Mouse (Mus musculus) kidney, adult 8-10 months (tissue): ENCODE results near the gene Ndufs2.

ENCODE experiments used
- DNase-seq, 2 experiments: peaks; one replicate each; pipeline ENCODE4 v3.0.0; 2022

Ndufs2 gene

GRCm38 (mm10) chr1:171226780-171227179 is 24.4 kb downstream of the Ndufs2 start:
- no peak for DNase-seq

- DNase-seq, result no peak
Observed at GRCm38 (mm10) chr1:171224857-171225256, 26.3 kb downstream of the Ndufs2 start, which contains the start of gene Apoa2. Gene Apoa2 (plus strand): TSS chr1:171225054.

- peak; percentile 58 to 61 for DNase-seq
Observed at GRCm38 (mm10) chr1:171223796-171224195, 27.4 kb downstream of the Ndufs2 start.

- DNase-seq, result no peak
Observed at GRCm38 (mm10) chr1:171223168-171223567, 28.0 kb downstream of the Ndufs2 start.

- peak; percentile 97 to 100 for DNase-seq
Observed at GRCm38 (mm10) chr1:171222238-171223155, 28.7 kb downstream of the Ndufs2 start, which contains the start of gene Tomm40l. Gene Tomm40l (minus strand): TSS chr1:171222514.

- DNase-seq, result no peak
Observed at GRCm38 (mm10) chr1:171221281-171222193, 29.7 kb downstream of the Ndufs2 start.

- peak; percentile 68 to 87 for DNase-seq
Observed at GRCm38 (mm10) chr1:171220871-171221270, 30.3 kb downstream of the Ndufs2 start.

- no peak for DNase-seq
Observed at GRCm38 (mm10) chr1:171216241-171216955, 34.8 kb downstream of the Ndufs2 start.

GRCm38 (mm10) chr1:171213801-171214496 is 37.2 kb downstream of the Ndufs2 start, which contains the start of gene Nr1i3:
Gene Nr1i3 (plus strand): TSS chr1:171213970.
- no peak for DNase-seq

GRCm38 (mm10) chr1:171212854-171213253 is 38.3 kb downstream of the Ndufs2 start:
- peak in 1 of 2 experiments; percentile 36 for DNase-seq

- no peak for DNase-seq
Observed at GRCm38 (mm10) chr1:171209409-171209808, 41.8 kb downstream of the Ndufs2 start.

GRCm38 (mm10) chr1:171205704-171206493 is 45.3 kb downstream of the Ndufs2 start:
- DNase-seq, result no peak

GRCm38 (mm10) chr1:171204249-171204644 is 46.9 kb downstream of the Ndufs2 start:
- DNase-seq, result peak in 1 of 2 experiments; percentile 39

GRCm38 (mm10) chr1:171203471-171204248 is 47.5 kb downstream of the Ndufs2 start:
- DNase-seq, result no peak

GRCm38 (mm10) chr1:171200769-171201168 is 50.4 kb downstream of the Ndufs2 start:
- no peak for DNase-seq

GRCm38 (mm10) chr1:171199532-171199931 is 51.7 kb downstream of the Ndufs2 start:
- no peak for DNase-seq

GRCm38 (mm10) chr1:171195887-171196397 is 55.2 kb downstream of the Ndufs2 start, which contains the start of gene Pcp4l1:
Gene Pcp4l1 (minus strand): TSS chr1:171196268.
- DNase-seq, result peak; percentile 41

GRCm38 (mm10) chr1:171195046-171195822 is 56.0 kb downstream of the Ndufs2 start:
- DNase-seq, result no peak
